In the genomic region with DNA sequence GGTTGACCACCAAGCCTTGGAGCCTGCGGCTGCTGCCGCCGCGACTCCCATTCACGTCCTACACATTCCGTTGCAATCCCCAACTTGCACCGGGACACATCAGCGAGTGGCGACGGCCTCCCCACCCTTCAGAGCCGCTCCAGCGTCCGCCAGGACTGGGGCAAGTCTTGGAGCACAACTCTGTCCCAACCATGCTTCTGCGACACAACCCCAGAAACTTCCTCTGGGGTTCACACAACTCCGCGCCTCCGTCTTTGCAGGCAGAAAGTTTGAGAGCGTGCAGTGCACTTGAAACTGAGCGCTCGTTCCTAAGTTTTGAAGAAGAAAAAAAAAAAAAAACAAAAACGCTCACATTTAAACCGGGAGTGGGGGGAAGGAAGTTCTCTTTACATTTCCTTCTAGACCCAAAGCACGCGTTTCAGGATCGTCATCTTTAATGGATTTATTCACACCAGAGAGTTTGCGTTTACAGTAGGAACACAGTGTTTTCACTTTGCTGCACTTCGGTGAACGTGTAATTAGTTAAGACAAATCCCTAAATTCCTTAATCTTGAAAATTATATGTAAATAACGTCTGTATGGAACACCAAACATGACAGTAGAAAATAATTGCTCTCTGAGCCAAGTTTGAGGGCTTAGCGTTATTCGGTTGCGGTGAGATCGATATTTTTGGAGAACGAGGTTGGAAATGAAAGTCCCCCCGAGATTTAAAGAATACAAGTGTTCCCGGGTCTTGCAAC, we compare ENCODE assay signal across 8 mouse cellular contexts. TPM values are rescaled to one million over a fixed set of nuclear protein-coding genes. Genes with fewer than 3 reads are reported as not detected.
A peak's percentile ranks its signal among the peaks of the same experiment; 100 is the strongest.
DNase-seq lines count a peak whose midpoint lies in the region; ATAC-seq and TF ChIP-seq lines count a peak whose summit lies in the region.

No protein-coding gene starts in this region.

- H3K27me3 ChIP-seq in forebrain, postnatal 0 days (ENCODE audit: insufficient read depth, low read length): peaks cover 15% of the 10 kb centered on the region; the same call in 1 of the 2 replicates
- 0 out of 2 replicates have a peak, but pooled peaks cover 5% of the 10 kb centered on the region for H3K27me3 ChIP-seq in intestine, embryonic 16.5 days (replicated peaks; ENCODE audit: control insufficient read depth, insufficient read depth, low read length)
- H3K27me3 ChIP-seq in lung, embryonic 14.5 days (ENCODE audit: insufficient read depth, low read length): peaks cover 22% of the 10 kb centered on the region

- no peaks in the 10 kb centered on the region for H3K9me3 ChIP-seq in forebrain, postnatal 0 days (ENCODE audit: low read length)
- H3K9me3 ChIP-seq in intestine, embryonic 16.5 days (ENCODE audit: control insufficient read depth, low read length): no peaks in the 10 kb centered on the region
- H3K9me3 ChIP-seq in lung, embryonic 14.5 days (ENCODE audit: low read depth, low read length): no peaks in the 10 kb centered on the region

- H3K4me1 ChIP-seq in bone marrow macrophage, adult 2 months (ENCODE audit: control insufficient read depth, insufficient read depth, low read length): peaks cover 12% of the 10 kb centered on the region
- H3K4me1 ChIP-seq in forebrain, postnatal 0 days (ENCODE audit: insufficient read depth): no peaks in the 10 kb centered on the region
- H3K4me1 ChIP-seq in intestine, embryonic 16.5 days (ENCODE audit: control insufficient read depth, insufficient read depth, low read length): peaks cover 12% of the 10 kb centered on the region
- peaks cover 12% of the 10 kb centered on the region for H3K4me1 ChIP-seq in lung, embryonic 14.5 days (ENCODE audit: insufficient read depth)

- H3K27ac ChIP-seq in bone marrow macrophage, adult 2 months (ENCODE audit: insufficient read depth, low read depth, low read length): no peak overlapping the region
- H3K27ac ChIP-seq in forebrain, postnatal 0 days (ENCODE audit: low read depth, low read length): no peak overlapping the region
- H3K27ac ChIP-seq in intestine, embryonic 16.5 days (ENCODE audit: low read length): no peak overlapping the region
- no peak overlapping the region for H3K27ac ChIP-seq in lung, embryonic 14.5 days (ENCODE audit: low read depth)

- peak overlapping the region; percentile 82 for H3K4me3 ChIP-seq in bone marrow macrophage, adult 2 months (ENCODE audit: insufficient read depth, low read length)
- peak overlapping the region; percentile 80 for H3K4me3 ChIP-seq in forebrain, postnatal 0 days (ENCODE audit: low read depth, low read length)
- peak overlapping the region; percentile 90 for H3K4me3 ChIP-seq in intestine, embryonic 16.5 days (ENCODE audit: low read length)
- H3K4me3 ChIP-seq in lung, embryonic 14.5 days (ENCODE audit: low read depth, low read length): peak overlapping the region; percentile 64

- WGBS in forebrain, postnatal 0 days: under 1% methylated on average over 36 of the region's 36 CpGs
- under 1% methylated on average over 36 of the region's 36 CpGs for WGBS in intestine, embryonic 16.5 days
- under 1% methylated on average over 36 of the region's 36 CpGs for WGBS in lung, embryonic 14.5 days

- peak overlapping the region; percentile 93 for H3K4me2 ChIP-seq in forebrain, postnatal 0 days (ENCODE audit: low read depth)
- H3K4me2 ChIP-seq in intestine, embryonic 16.5 days (ENCODE audit: low read depth, low read length): peak overlapping the region; percentile 99
- peak overlapping the region; percentile 99 for H3K4me2 ChIP-seq in lung, embryonic 14.5 days

- peak; percentile 18 to 21 for DNase-seq in layer of hippocampus, postnatal 25 days (ENCODE audit: extremely low spot score in 1 of 2, low spot score in 1 of 2)
- no peak for DNase-seq in layer of hippocampus, adult 9-10 months (ENCODE audit: low spot score)
- peak; percentile 17 for DNase-seq in forebrain, postnatal 0 days
- peak; percentile 64 for DNase-seq in lung, embryonic 14.5 days
- peak; percentile 36 for DNase-seq in ovary, postnatal 36 days (ENCODE audit: low spot score)
- peak; percentile 74 for DNase-seq in thymus, postnatal 4 days

- H3K36me3 ChIP-seq in forebrain, postnatal 0 days (ENCODE audit: insufficient read depth): no peaks in the 10 kb centered on the region
- no peaks in the 10 kb centered on the region for H3K36me3 ChIP-seq in intestine, embryonic 16.5 days (ENCODE audit: control insufficient read depth, insufficient read depth, low read length)
- no peaks in the 10 kb centered on the region for H3K36me3 ChIP-seq in lung, embryonic 14.5 days (ENCODE audit: insufficient read depth)

- no peak for ATAC-seq in forebrain, postnatal 0 days
- peak; percentile 7; the same call in 1 of the 2 replicates for ATAC-seq in intestine, embryonic 16.5 days
- ATAC-seq in lung, embryonic 14.5 days (ENCODE audit: insufficient read depth): no peak; the same call in 1 of the 2 replicates

- no peak for TF ChIP-seq POLR2A in bone marrow macrophage, adult 2 months (IDR thresholded peaks at IDR 0.05; ENCODE audit: borderline replicate concordance, low read depth, low read length)

- H3K9ac ChIP-seq in forebrain, postnatal 0 days: peak overlapping the region; percentile 87; the same call in 1 of the 2 replicates
- peak overlapping the region; percentile 88 for H3K9ac ChIP-seq in intestine, embryonic 16.5 days (ENCODE audit: low read depth, low read length)
- peak overlapping the region; percentile 75 for H3K9ac ChIP-seq in lung, embryonic 14.5 days

- TF ChIP-seq CTCF in bone marrow macrophage, adult 2 months (IDR thresholded peaks at IDR 0.05; ENCODE audit: low read depth, low read length): no peak
- no peak for TF ChIP-seq CTCF in forebrain, postnatal 0 days (IDR thresholded peaks at IDR 0.05; ENCODE audit: low read depth)
- no peak for TF ChIP-seq CTCF in lung, embryonic 14.5 days (IDR thresholded peaks at IDR 0.05; ENCODE audit: low read depth)

RNA-seq across cellular contexts. Expression of a gene that starts 0.9 kb away (rescaled TPM):
- 10 to 100 TPM; 36.6 to 37.1 TPM for total RNA-seq in layer of hippocampus, postnatal 25 days (2021)
- 130 and 149 TPM in 2 replicates for polyA plus RNA-seq in bone marrow macrophage, adult 2 months (2012; ENCODE audit: insufficient read depth, insufficient read length, missing spikeins)
- total RNA-seq in forebrain, postnatal 0 days (2014; rRNA removed): 124 and 141 TPM in 2 replicates
- 82.9 and 86.0 TPM in 2 replicates for polyA plus RNA-seq in forebrain, postnatal 0 days (2015; fragmentation: Nextera tagmentation; extraction: Ambion mirVana)
- 62.2 and 62.5 TPM in 2 replicates for polyA plus RNA-seq in intestine, embryonic 16.5 days (2015; fragmentation: Nextera tagmentation; extraction: Ambion mirVana)
- 99.5 and 104 TPM in 2 replicates for polyA plus RNA-seq in lung, embryonic 14.5 days (2014; fragmentation: Nextera tagmentation; extraction: Ambion mirVana)
